In the genomic region with DNA sequence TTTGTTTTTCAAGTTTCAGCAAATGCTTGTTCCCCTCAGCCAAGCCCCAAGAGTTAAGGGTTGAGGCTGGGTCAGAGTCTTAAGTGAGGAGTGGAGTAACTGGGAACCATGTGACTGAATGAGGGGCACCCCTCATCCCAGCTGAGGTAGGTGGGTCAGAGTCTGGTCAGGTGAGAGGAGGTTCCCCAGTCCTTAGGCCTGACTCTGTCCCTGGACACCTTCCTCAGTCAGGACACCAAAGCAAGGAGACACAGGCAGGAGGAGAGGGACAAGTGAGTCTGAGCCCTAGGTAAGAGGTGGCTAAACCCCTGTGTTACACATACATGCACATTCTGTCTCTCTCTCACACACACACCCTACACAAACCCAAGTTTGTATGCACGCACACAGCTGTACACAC, we compare ENCODE assay signal across 13 mouse cellular contexts. TPM values are rescaled to one million over a fixed set of nuclear protein-coding genes. Genes with fewer than 3 reads are reported as not detected.
A peak's percentile ranks its signal among the peaks of the same experiment; 100 is the strongest.
DNase-seq lines count a peak whose midpoint lies in the region; ATAC-seq lines count a peak whose summit lies in the region.
"Had no signal": no experiment of that assay in that cellular context is flagged by ENCODE, and none has a peak within 500 bp of the region (broad histone marks: within the 10 kb centered on the region; RNA-seq: fewer than 3 reads in every experiment).

No protein-coding gene starts in this region.

- H3K4me2 ChIP-seq in hindbrain, embryonic 11.5 days (replicated peaks; ENCODE audit: low read depth, low read length) = no peak overlapping the region
- no peak overlapping the region for H3K4me2 ChIP-seq in embryonic facial prominence, embryonic 14.5 days (ENCODE audit: low read depth, low read length)
- no peak overlapping the region for H3K4me2 ChIP-seq in forebrain, embryonic 14.5 days (ENCODE audit: low read length)
- H3K4me2 ChIP-seq in midbrain, embryonic 13.5 days (replicated peaks) = no peak overlapping the region

- H3K27me3 ChIP-seq in hindbrain, embryonic 10.5 days (ENCODE audit: insufficient read depth, poor library complexity, severe bottlenecking) = no peaks in the 10 kb centered on the region
- no peaks in the 10 kb centered on the region for H3K27me3 ChIP-seq in hindbrain, embryonic 11.5 days (ENCODE audit: control insufficient read depth, insufficient read depth, low read length)
- H3K27me3 ChIP-seq in embryonic facial prominence, embryonic 14.5 days (replicated peaks; ENCODE audit: control insufficient read depth, insufficient read depth, low read length) = no peaks in the 10 kb centered on the region
- no peaks in the 10 kb centered on the region for H3K27me3 ChIP-seq in forebrain, embryonic 14.5 days (replicated peaks; ENCODE audit: control insufficient read depth, insufficient read depth, low read length)
- no peaks in the 10 kb centered on the region for H3K27me3 ChIP-seq in midbrain, embryonic 13.5 days

- WGBS in hindbrain, embryonic 10.5 days = 84% methylated on average over 1 of the region's 1 CpGs
- 78% methylated on average over 1 of the region's 1 CpGs for WGBS in hindbrain, embryonic 11.5 days
- WGBS in embryonic facial prominence, embryonic 14.5 days = 73% methylated on average over 1 of the region's 1 CpGs
- 100% methylated on average over 1 of the region's 1 CpGs for WGBS in forebrain, embryonic 14.5 days
- WGBS in midbrain, embryonic 13.5 days = 89% methylated on average over 1 of the region's 1 CpGs

- no peaks in the 10 kb centered on the region for H3K9me3 ChIP-seq in hindbrain, embryonic 10.5 days
- no peaks in the 10 kb centered on the region for H3K9me3 ChIP-seq in hindbrain, embryonic 11.5 days (ENCODE audit: control insufficient read depth, low read length)
- no peaks in the 10 kb centered on the region for H3K9me3 ChIP-seq in embryonic facial prominence, embryonic 14.5 days (ENCODE audit: control insufficient read depth, low read length)
- no peaks in the 10 kb centered on the region for H3K9me3 ChIP-seq in forebrain, embryonic 14.5 days (replicated peaks; ENCODE audit: control insufficient read depth, low read length)
- no peaks in the 10 kb centered on the region for H3K9me3 ChIP-seq in midbrain, embryonic 13.5 days

- H3K4me1 ChIP-seq in hindbrain, embryonic 10.5 days (replicated peaks) = peaks cover 35% of the 10 kb centered on the region
- 0 out of 2 replicates have a peak, but pooled peaks cover 5% of the 10 kb centered on the region for H3K4me1 ChIP-seq in hindbrain, embryonic 11.5 days (replicated peaks; ENCODE audit: control insufficient read depth, insufficient read depth, low read length)
- peaks cover 5% of the 10 kb centered on the region; the same call in 1 of the 2 replicates for H3K4me1 ChIP-seq in embryonic facial prominence, embryonic 14.5 days (ENCODE audit: control insufficient read depth, insufficient read depth, low read length)
- peaks cover 9% of the 10 kb centered on the region; the same call in 1 of the 2 replicates for H3K4me1 ChIP-seq in forebrain, embryonic 14.5 days (ENCODE audit: control insufficient read depth, insufficient read depth, low read length)
- peaks cover 36% of the 10 kb centered on the region for H3K4me1 ChIP-seq in midbrain, embryonic 13.5 days (replicated peaks)

- no peak overlapping the region for H3K9ac ChIP-seq in hindbrain, embryonic 11.5 days (ENCODE audit: low read depth, low read length)
- H3K9ac ChIP-seq in embryonic facial prominence, embryonic 14.5 days (ENCODE audit: low read depth, low read length) = no peak overlapping the region
- no peak overlapping the region for H3K9ac ChIP-seq in forebrain, embryonic 14.5 days (ENCODE audit: low read length)
- H3K9ac ChIP-seq in midbrain, embryonic 13.5 days (replicated peaks) = peak overlapping the region; percentile 39; the same call in 1 of the 2 replicates

- ATAC-seq in hindbrain, embryonic 11.5 days (ENCODE audit: low FRiP score) = no peak
- ATAC-seq in embryonic facial prominence, embryonic 14.5 days (ENCODE audit: low read depth) = no peak
- ATAC-seq in forebrain, embryonic 14.5 days = no peak
- ATAC-seq in midbrain, embryonic 13.5 days = no peak
- no peak for ATAC-seq in megakaryocyte-erythroid progenitor cell, adult 5-6 weeks (replicated peaks; ENCODE audit: low FRiP score, low TSS enrichment, poor library complexity, severe bottlenecking)

- no peak for DNase-seq in hindbrain, embryonic 10.5 days (ENCODE audit: low spot score)
- no peak for DNase-seq in hindbrain, embryonic 11.5 days (ENCODE audit: low spot score)
- no peak for DNase-seq in embryonic facial prominence, embryonic 14.5 days (ENCODE audit: low spot score)
- no peak for DNase-seq in forebrain, embryonic 14.5 days (ENCODE audit: low spot score)
- DNase-seq in right cerebral cortex, adult 2 months (ENCODE audit: low spot score in 2 of 2) = no peak
- no peak for DNase-seq in Muller cell, postnatal 12 days (ENCODE audit: inconsistent ontology term)
- DNase-seq: gastrocnemius, postnatal 36 days; heart, postnatal 14 days; kidney, adult 9 months; right cerebral cortex, postnatal 4 days; thymus, postnatal 36 days had no signal

- peak overlapping the region; percentile 92 for H3K27ac ChIP-seq in hindbrain, embryonic 10.5 days
- no peak overlapping the region for H3K27ac ChIP-seq in hindbrain, embryonic 11.5 days (ENCODE audit: low read depth, low read length)
- H3K27ac ChIP-seq in embryonic facial prominence, embryonic 14.5 days (replicated peaks; ENCODE audit: low read depth, low read length) = peak overlapping the region; percentile 90; the same call in 1 of the 2 replicates
- H3K27ac ChIP-seq in forebrain, embryonic 14.5 days (ENCODE audit: low read depth, low read length) = peak overlapping the region; percentile 46; the same call in 1 of the 2 replicates
- H3K27ac ChIP-seq in midbrain, embryonic 13.5 days = peak overlapping the region; percentile 91

- H3K36me3 ChIP-seq in hindbrain, embryonic 10.5 days = peaks cover 78% of the 10 kb centered on the region
- peaks cover 13% of the 10 kb centered on the region for H3K36me3 ChIP-seq in hindbrain, embryonic 11.5 days (ENCODE audit: control insufficient read depth, insufficient read depth, low read length)
- H3K36me3 ChIP-seq in embryonic facial prominence, embryonic 14.5 days (ENCODE audit: control insufficient read depth, insufficient read depth, low read length) = peaks cover 56% of the 10 kb centered on the region
- peaks cover 69% of the 10 kb centered on the region for H3K36me3 ChIP-seq in forebrain, embryonic 14.5 days (ENCODE audit: control insufficient read depth, insufficient read depth, low read length)
- peaks cover 71% of the 10 kb centered on the region for H3K36me3 ChIP-seq in midbrain, embryonic 13.5 days

- no peak overlapping the region for H3K4me3 ChIP-seq in hindbrain, embryonic 10.5 days
- no peak overlapping the region for H3K4me3 ChIP-seq in hindbrain, embryonic 11.5 days (ENCODE audit: low read depth, low read length)
- H3K4me3 ChIP-seq in embryonic facial prominence, embryonic 14.5 days (ENCODE audit: low read depth, low read length) = no peak overlapping the region
- H3K4me3 ChIP-seq in forebrain, embryonic 14.5 days (ENCODE audit: low read depth, low read length) = no peak overlapping the region
- no peak overlapping the region for H3K4me3 ChIP-seq in midbrain, embryonic 13.5 days (replicated peaks)

RNA-seq across cellular contexts. Expression of a gene that starts 1.0 kb away (rescaled TPM):
- polyA plus RNA-seq in hindbrain, embryonic 10.5 days (2016; fragmentation: Nextera tagmentation; extraction: Ambion mirVana) = 404 and 440 TPM in 2 replicates
- 345 and 353 TPM in 2 replicates for polyA plus RNA-seq in hindbrain, embryonic 11.5 days (2014; fragmentation: Nextera tagmentation; extraction: Ambion mirVana)
- 285 and 305 TPM in 2 replicates for polyA plus RNA-seq in embryonic facial prominence, embryonic 14.5 days (2014; fragmentation: Nextera tagmentation; extraction: Ambion mirVana)
- polyA plus RNA-seq in forebrain, embryonic 14.5 days (2014; fragmentation: Nextera tagmentation; extraction: Ambion mirVana) = 302 and 334 TPM in 2 replicates
- 245 and 253 TPM in 2 replicates for polyA plus RNA-seq in midbrain, embryonic 13.5 days (2015; fragmentation: Nextera tagmentation; extraction: Ambion mirVana)
- 207 and 223 TPM in 2 replicates for total RNA-seq in megakaryocyte-erythroid progenitor cell, adult 5-6 weeks (2014; fragmentation: Nextera tagmentation)
- total RNA-seq in megakaryocyte-erythroid progenitor cell, adult 5-6 weeks (2017) = 190 and 198 TPM in 2 replicates

RNA-seq across cellular contexts. Expression of a gene that starts 6.9 kb away (rescaled TPM):
- polyA plus RNA-seq in hindbrain, embryonic 10.5 days (2016; fragmentation: Nextera tagmentation; extraction: Ambion mirVana) = 20.3 and 23.2 TPM in 2 replicates
- polyA plus RNA-seq in hindbrain, embryonic 11.5 days (2014; fragmentation: Nextera tagmentation; extraction: Ambion mirVana) = 15.6 and 16.0 TPM in 2 replicates
- 16.6 and 18.8 TPM in 2 replicates for polyA plus RNA-seq in embryonic facial prominence, embryonic 14.5 days (2014; fragmentation: Nextera tagmentation; extraction: Ambion mirVana)
- 18.1 and 18.2 TPM in 2 replicates for polyA plus RNA-seq in forebrain, embryonic 14.5 days (2014; fragmentation: Nextera tagmentation; extraction: Ambion mirVana)
- polyA plus RNA-seq in midbrain, embryonic 13.5 days (2015; fragmentation: Nextera tagmentation; extraction: Ambion mirVana) = 25.3 and 29.9 TPM in 2 replicates
- total RNA-seq in megakaryocyte-erythroid progenitor cell, adult 5-6 weeks (2014; fragmentation: Nextera tagmentation) = 14.7 and 20.3 TPM in 2 replicates
- 8.3 and 11.0 TPM in 2 replicates for total RNA-seq in megakaryocyte-erythroid progenitor cell, adult 5-6 weeks (2017)

RNA-seq across cellular contexts. Expression of a gene that starts 13.5 kb away (rescaled TPM):
- 22.6 and 34.4 TPM in 2 replicates for polyA plus RNA-seq in hindbrain, embryonic 10.5 days (2016; fragmentation: Nextera tagmentation; extraction: Ambion mirVana)
- 19.7 and 20.8 TPM in 2 replicates for polyA plus RNA-seq in hindbrain, embryonic 11.5 days (2014; fragmentation: Nextera tagmentation; extraction: Ambion mirVana)
- polyA plus RNA-seq in embryonic facial prominence, embryonic 14.5 days (2014; fragmentation: Nextera tagmentation; extraction: Ambion mirVana) = 9.5 TPM in 2 replicates
- 19.3 and 26.7 TPM in 2 replicates for polyA plus RNA-seq in forebrain, embryonic 14.5 days (2014; fragmentation: Nextera tagmentation; extraction: Ambion mirVana)
- 45.4 and 55.2 TPM in 2 replicates for polyA plus RNA-seq in midbrain, embryonic 13.5 days (2015; fragmentation: Nextera tagmentation; extraction: Ambion mirVana)
- total RNA-seq in megakaryocyte-erythroid progenitor cell, adult 5-6 weeks (2014; fragmentation: Nextera tagmentation) = 1.8 and 2.5 TPM in 2 replicates
- 1.0 TPM in 2 replicates for total RNA-seq in megakaryocyte-erythroid progenitor cell, adult 5-6 weeks (2017)

RNA-seq across cellular contexts. Expression of a gene that starts 22.2 kb away (rescaled TPM):
- 23.2 and 25.5 TPM in 2 replicates for polyA plus RNA-seq in hindbrain, embryonic 10.5 days (2016; fragmentation: Nextera tagmentation; extraction: Ambion mirVana)
- polyA plus RNA-seq in hindbrain, embryonic 11.5 days (2014; fragmentation: Nextera tagmentation; extraction: Ambion mirVana) = 14.9 and 22.0 TPM in 2 replicates
- 14.8 and 16.6 TPM in 2 replicates for polyA plus RNA-seq in embryonic facial prominence, embryonic 14.5 days (2014; fragmentation: Nextera tagmentation; extraction: Ambion mirVana)
- polyA plus RNA-seq in forebrain, embryonic 14.5 days (2014; fragmentation: Nextera tagmentation; extraction: Ambion mirVana) = 17.3 and 26.1 TPM in 2 replicates
- 17.0 and 18.7 TPM in 2 replicates for polyA plus RNA-seq in midbrain, embryonic 13.5 days (2015; fragmentation: Nextera tagmentation; extraction: Ambion mirVana)
- total RNA-seq in megakaryocyte-erythroid progenitor cell, adult 5-6 weeks (2014; fragmentation: Nextera tagmentation) = 24.2 and 35.5 TPM in 2 replicates
- 8.3 and 8.5 TPM in 2 replicates for total RNA-seq in megakaryocyte-erythroid progenitor cell, adult 5-6 weeks (2017)

RNA-seq across cellular contexts. Expression of a gene that starts 26.3 kb away (rescaled TPM):
- polyA plus RNA-seq in hindbrain, embryonic 10.5 days (2016; fragmentation: Nextera tagmentation; extraction: Ambion mirVana) = 12.8 and 14.8 TPM in 2 replicates
- 17.5 and 17.9 TPM in 2 replicates for polyA plus RNA-seq in hindbrain, embryonic 11.5 days (2014; fragmentation: Nextera tagmentation; extraction: Ambion mirVana)
- polyA plus RNA-seq in embryonic facial prominence, embryonic 14.5 days (2014; fragmentation: Nextera tagmentation; extraction: Ambion mirVana) = 5.5 TPM in 2 replicates
- 8.1 and 12.3 TPM in 2 replicates for polyA plus RNA-seq in forebrain, embryonic 14.5 days (2014; fragmentation: Nextera tagmentation; extraction: Ambion mirVana)
- 20.0 and 20.2 TPM in 2 replicates for polyA plus RNA-seq in midbrain, embryonic 13.5 days (2015; fragmentation: Nextera tagmentation; extraction: Ambion mirVana)
- total RNA-seq in megakaryocyte-erythroid progenitor cell, adult 5-6 weeks (2014; fragmentation: Nextera tagmentation) = 2.5 and 2.9 TPM in 2 replicates
- total RNA-seq in megakaryocyte-erythroid progenitor cell, adult 5-6 weeks (2017) = 0.52 and 3.2 TPM in 2 replicates
